Mouse (Mus musculus) CH12F3 (cell line): Measurements from ENCODE around the gene Tcf20.

Experiments
- in situ Hi-C: fragments of 300-500 bp; cut with MboI; formaldehyde crosslinking; loops from 2 replicates; pipeline ENCODE4 v1.14.3; 2020; ENCODE audit warnings: low sequenced_read_pairs

The Tcf20 gene

GRCm38 (mm10) chr15:82928023-82928422 lies 59.6 kb downstream of the Tcf20 start:
- in situ Hi-C loops: no loop called here

- in situ Hi-C loops: no loop called here
Observed at GRCm38 (mm10) chr15:82927057-82927456, 60.6 kb downstream of the Tcf20 start.

GRCm38 (mm10) chr15:82924679-82925425 lies 62.8 kb downstream of the Tcf20 start:
- in situ Hi-C loops: no loop called here

GRCm38 (mm10) chr15:82923531-82923930 lies 64.1 kb downstream of the Tcf20 start:
- in situ Hi-C loops: no loop called here

GRCm38 (mm10) chr15:82922755-82923154 lies 64.9 kb downstream of the Tcf20 start:
- in situ Hi-C loops: no loop called here

- in situ Hi-C loops: no loop called here
Observed at GRCm38 (mm10) chr15:82922052-82922451, 65.6 kb downstream of the Tcf20 start.

GRCm38 (mm10) chr15:82921559-82921958 lies 66.1 kb downstream of the Tcf20 start:
- in situ Hi-C loops: no loop called here

GRCm38 (mm10) chr15:82920895-82921515 lies 66.7 kb downstream of the Tcf20 start:
- in situ Hi-C loops: no loop called here

GRCm38 (mm10) chr15:82917965-82918364 lies 69.7 kb downstream of the Tcf20 start:
- in situ Hi-C loops: no loop called here

GRCm38 (mm10) chr15:82917207-82917844 lies 70.3 kb downstream of the Tcf20 start:
- in situ Hi-C loops: no loop called here

GRCm38 (mm10) chr15:82914455-82914854 lies 73.2 kb downstream of the Tcf20 start:
- in situ Hi-C loops: no loop called here

- in situ Hi-C loops: no loop called here
Observed at GRCm38 (mm10) chr15:82911965-82912337, 75.7 kb downstream of the Tcf20 start.

GRCm38 (mm10) chr15:82911001-82911964 lies 76.4 kb downstream of the Tcf20 start:
- in situ Hi-C loops: no loop called here

- in situ Hi-C loops: no loop called here
Observed at GRCm38 (mm10) chr15:82910596-82910995, 77.1 kb downstream of the Tcf20 start.

- in situ Hi-C loops: no loop called here
Observed at GRCm38 (mm10) chr15:82909791-82910190, 77.9 kb downstream of the Tcf20 start.

GRCm38 (mm10) chr15:82908521-82908920 lies 79.2 kb downstream of the Tcf20 start:
- in situ Hi-C loops: no loop called here

- in situ Hi-C loops: no loop called here
Observed at GRCm38 (mm10) chr15:82907306-82907705, 80.4 kb downstream of the Tcf20 start.

- in situ Hi-C loops: no loop called here
Observed at GRCm38 (mm10) chr15:82906574-82907061, 81.1 kb downstream of the Tcf20 start.

GRCm38 (mm10) chr15:82905431-82906395 lies 82.0 kb downstream of the Tcf20 start:
- in situ Hi-C loops: no loop called here

GRCm38 (mm10) chr15:82904526-82904925 lies 83.1 kb downstream of the Tcf20 start:
- in situ Hi-C loops: no loop called here
